Mouse (Mus musculus): Measurements from ENCODE around the gene Txk.

Txk gene

GRCm38 (mm10) chr5:72752585-72752984, at the start of gene Txk:
TSS of gene Txk (minus strand) at chr5:72752777.
- DNase-seq (ENCODE audit: low read depth, low spot score), result no peak

- no peak for DNase-seq (ENCODE audit: low read depth, low spot score)
Observed at GRCm38 (mm10) chr5:72798563-72798962, 46.0 kb upstream of the Txk start.

- no peak for DNase-seq (ENCODE audit: low read depth, low spot score)
Observed at GRCm38 (mm10) chr5:72796186-72796613, 43.6 kb upstream of the Txk start.

GRCm38 (mm10) chr5:72793309-72793850, 40.8 kb upstream of the Txk start:
- DNase-seq (ENCODE audit: low read depth, low spot score), result no peak

GRCm38 (mm10) chr5:72791789-72792188, 39.2 kb upstream of the Txk start:
- no peak for DNase-seq (ENCODE audit: low read depth, low spot score)

- no peak for DNase-seq (ENCODE audit: low read depth, low spot score)
Observed at GRCm38 (mm10) chr5:72791386-72791785, 38.8 kb upstream of the Txk start.

- no peak for DNase-seq (ENCODE audit: low read depth, low spot score)
Observed at GRCm38 (mm10) chr5:72785451-72785850, 32.9 kb upstream of the Txk start.

- no peak for DNase-seq (ENCODE audit: low read depth, low spot score)
Observed at GRCm38 (mm10) chr5:72784719-72785118, 32.1 kb upstream of the Txk start.

GRCm38 (mm10) chr5:72783957-72784356, 31.4 kb upstream of the Txk start:
- DNase-seq (ENCODE audit: low read depth, low spot score), result no peak

GRCm38 (mm10) chr5:72783123-72783522, 30.5 kb upstream of the Txk start:
- no peak for DNase-seq (ENCODE audit: low read depth, low spot score)

- no peak for DNase-seq (ENCODE audit: low read depth, low spot score)
Observed at GRCm38 (mm10) chr5:72781776-72782175, 29.2 kb upstream of the Txk start.

- no peak for DNase-seq (ENCODE audit: low read depth, low spot score)
Observed at GRCm38 (mm10) chr5:72776595-72776994, 24.0 kb upstream of the Txk start.

- no peak for DNase-seq (ENCODE audit: low read depth, low spot score)
Observed at GRCm38 (mm10) chr5:72776127-72776526, 23.6 kb upstream of the Txk start.

- no peak for DNase-seq (ENCODE audit: low read depth, low spot score)
Observed at GRCm38 (mm10) chr5:72769841-72770240, 17.3 kb upstream of the Txk start.

- no peak for DNase-seq (ENCODE audit: low read depth, low spot score)
Observed at GRCm38 (mm10) chr5:72763546-72763945, 11.0 kb upstream of the Txk start.

GRCm38 (mm10) chr5:72763025-72763424, 10.4 kb upstream of the Txk start:
- DNase-seq (ENCODE audit: low read depth, low spot score), result no peak

- no peak for DNase-seq (ENCODE audit: low read depth, low spot score)
Observed at GRCm38 (mm10) chr5:72761758-72762157, 9.2 kb upstream of the Txk start.

GRCm38 (mm10) chr5:72761237-72761636, 8.7 kb upstream of the Txk start:
- no peak for DNase-seq (ENCODE audit: low read depth, low spot score)

- no peak for DNase-seq (ENCODE audit: low read depth, low spot score)
Observed at GRCm38 (mm10) chr5:72758925-72759924, 6.6 kb upstream of the Txk start.

- DNase-seq (ENCODE audit: low read depth, low spot score), result no peak
Observed at GRCm38 (mm10) chr5:72757155-72757773, 4.7 kb upstream of the Txk start.

- DNase-seq (ENCODE audit: low read depth, low spot score), result no peak
Observed at GRCm38 (mm10) chr5:72755941-72756340, 3.4 kb upstream of the Txk start.

- DNase-seq (ENCODE audit: low read depth, low spot score), result no peak
Observed at GRCm38 (mm10) chr5:72755035-72755434, 2.5 kb upstream of the Txk start.
